In genomic region chr2:144108376-144108775, GRCm38 (mm10) we compare ENCODE assay signal across 19 mouse cellular contexts.
DNase-seq lines count a peak whose midpoint lies in the region; ATAC-seq and TF ChIP-seq lines count a peak whose summit lies in the region.
"Had no signal": no experiment of that assay in that cellular context is flagged by ENCODE, and none has a peak within 500 bp of the region (broad histone marks: within the 10 kb centered on the region; RNA-seq: fewer than 3 reads in every experiment).

No protein-coding gene starts in this region.

- no peaks in the 10 kb centered on the region for H3K9me3 ChIP-seq in heart, postnatal 0 days (replicated peaks; ENCODE audit: control insufficient read depth, low read length)
- H3K9me3 ChIP-seq in intestine, embryonic 16.5 days (ENCODE audit: control insufficient read depth, low read length) = no peaks in the 10 kb centered on the region
- H3K9me3 ChIP-seq: embryonic facial prominence, embryonic 15.5 days; forebrain, embryonic 13.5 days; liver, embryonic 15.5 days had no signal

- ATAC-seq in heart, postnatal 0 days (ENCODE audit: insufficient read depth, low read depth) = peak; percentile 70; the same call in 1 of the 2 replicates
- peak; percentile 59; the same call in 1 of the 2 replicates for ATAC-seq in intestine, embryonic 16.5 days
- ATAC-seq: forebrain, embryonic 13.5 days; hindbrain, embryonic 16.5 days; lung, postnatal 0 days; midbrain, embryonic 16.5 days had no signal

- no peak for TF ChIP-seq EP300 in heart, postnatal 0 days (IDR thresholded peaks at IDR 0.05; ENCODE audit: low read depth)

- H3K9ac ChIP-seq in heart, postnatal 0 days (replicated peaks; ENCODE audit: low read depth, low read length) = no peak overlapping the region
- no peak overlapping the region for H3K9ac ChIP-seq in intestine, embryonic 16.5 days (ENCODE audit: low read depth, low read length)
- H3K9ac ChIP-seq: embryonic facial prominence, embryonic 15.5 days; forebrain, embryonic 13.5 days; liver, embryonic 15.5 days had no signal

- H3K27ac ChIP-seq in heart, postnatal 0 days (ENCODE audit: low read depth) = peak overlapping the region; percentile 51; the same call in 1 of the 2 replicates
- 0 out of 2 replicates have a peak overlapping the region, but pooled peaks have one; percentile 13 for H3K27ac ChIP-seq in intestine, embryonic 16.5 days (ENCODE audit: low read length)
- H3K27ac ChIP-seq: embryonic facial prominence, embryonic 15.5 days; forebrain, embryonic 13.5 days; liver, embryonic 15.5 days had no signal

- H3K4me2 ChIP-seq in heart, postnatal 0 days (ENCODE audit: low read depth, low read length) = no peak overlapping the region
- no peak overlapping the region for H3K4me2 ChIP-seq in intestine, embryonic 16.5 days (ENCODE audit: low read depth, low read length)
- H3K4me2 ChIP-seq: embryonic facial prominence, embryonic 15.5 days; forebrain, embryonic 13.5 days; liver, embryonic 15.5 days had no signal

- no peak overlapping the region for H3K4me3 ChIP-seq in heart, postnatal 0 days (ENCODE audit: low read depth, low read length)
- H3K4me3 ChIP-seq in intestine, embryonic 16.5 days (ENCODE audit: low read length) = no peak overlapping the region
- H3K4me3 ChIP-seq: embryonic facial prominence, embryonic 15.5 days; forebrain, embryonic 13.5 days; liver, embryonic 15.5 days had no signal

- peaks cover 17% of the 10 kb centered on the region; the same call in 1 of the 2 replicates for H3K4me1 ChIP-seq in heart, postnatal 0 days (ENCODE audit: control insufficient read depth, insufficient read depth)
- H3K4me1 ChIP-seq in intestine, embryonic 16.5 days (ENCODE audit: control insufficient read depth, insufficient read depth, low read length) = 0 out of 2 replicates have a peak, but pooled peaks cover 2% of the 10 kb centered on the region
- H3K4me1 ChIP-seq: forebrain, embryonic 13.5 days; liver, embryonic 15.5 days had no signal

- WGBS in heart, postnatal 0 days = 39% methylated on average over 3 of the region's 3 CpGs
- 71% methylated on average over 3 of the region's 3 CpGs for WGBS in intestine, embryonic 16.5 days

- DNase-seq in adrenal gland, postnatal 14 days = peak; percentile 47
- no peak for DNase-seq in adrenal gland, adult 18-20 months (ENCODE audit: low spot score in 2 of 2)
- DNase-seq in heart, postnatal 0 days (ENCODE audit: low spot score) = peak; percentile 45
- no peak for DNase-seq in heart, postnatal 4 days
- no peak for DNase-seq in neural tube, embryonic 10.5 days (ENCODE audit: extremely low spot score, low spot score)
- DNase-seq in ovary, postnatal 10 days (ENCODE audit: low spot score) = no peak
- DNase-seq: cerebellum, postnatal 10 days; embryo, embryonic 11 days; kidney, adult 2 months; kidney, postnatal 14 days; layer of hippocampus, adult 9-11 months; thymus, postnatal 25 days had no signal

- TF ChIP-seq CTCF in heart, postnatal 0 days (IDR thresholded peaks at IDR 0.05; ENCODE audit: low read depth) = no peak

- H3K27me3 ChIP-seq in heart, postnatal 0 days (ENCODE audit: control insufficient read depth, insufficient read depth, low read length) = peaks cover 6% of the 10 kb centered on the region; the same call in 1 of the 2 replicates
- no peaks in the 10 kb centered on the region for H3K27me3 ChIP-seq in intestine, embryonic 16.5 days (replicated peaks; ENCODE audit: control insufficient read depth, insufficient read depth, low read length)
- H3K27me3 ChIP-seq: embryonic facial prominence, embryonic 15.5 days; forebrain, embryonic 13.5 days; liver, embryonic 15.5 days had no signal

- no peaks in the 10 kb centered on the region for H3K36me3 ChIP-seq in heart, postnatal 0 days (replicated peaks; ENCODE audit: control insufficient read depth, insufficient read depth, low read length)
- H3K36me3 ChIP-seq in intestine, embryonic 16.5 days (ENCODE audit: control insufficient read depth, insufficient read depth, low read length) = no peaks in the 10 kb centered on the region
- H3K36me3 ChIP-seq: embryonic facial prominence, embryonic 15.5 days; liver, embryonic 15.5 days had no signal

Comparison
In these comparisons a context has a peak if more than half of its experiments do, and no peak if none do; other contexts are left out.
1. DNase-seq: peak in adrenal gland, postnatal 14 days (single experiment) and heart, postnatal 0 days (single experiment); none in adrenal gland, adult 18-20 months (0 of 2), heart, postnatal 4 days (single experiment), neural tube, embryonic 10.5 days (single experiment) and ovary, postnatal 10 days (single experiment).